Mouse (Mus musculus) adrenal gland, postnatal 14 days (tissue): ENCODE measurements at regions not wholly inside any gene's neighbourhood (a gene's known extent, or its start where the extent isn't known, plus 50 kb on each side); places are given as distances from the start of the nearest gene placed in this dataset.
A peak's percentile ranks its signal among the peaks of the same experiment; 100 is the strongest.

ENCODE experiments used
- DNase-seq: peaks from one replicate; pipeline ENCODE4 v3.0.0; 2021; ENCODE audit warnings: mixed read lengths

DNA sequence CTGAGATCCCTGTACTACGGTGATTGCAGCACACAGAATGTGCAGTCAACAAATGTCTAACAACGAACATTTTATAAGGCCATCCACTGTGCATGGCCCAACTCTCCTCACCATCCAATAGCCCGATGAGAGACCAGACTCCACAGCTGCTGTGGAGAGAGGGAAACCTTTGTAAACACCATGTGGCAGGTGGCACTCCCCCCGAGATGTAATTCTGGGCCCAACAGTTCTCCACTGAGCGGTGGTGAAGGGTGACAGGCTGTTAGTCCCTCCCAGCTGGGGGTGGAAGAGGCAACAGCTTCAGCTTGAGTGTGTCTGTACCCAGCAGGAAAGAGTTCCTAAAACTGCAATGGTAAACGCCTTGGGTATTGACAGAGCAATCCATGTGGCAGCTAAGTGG, 263.0 kb upstream of the Ppargc1a start:
- no peak for DNase-seq

GRCm38 (mm10) chr5:51830015-51830414, 262.5 kb upstream of the Ppargc1a start:
- no peak for DNase-seq

DNA sequence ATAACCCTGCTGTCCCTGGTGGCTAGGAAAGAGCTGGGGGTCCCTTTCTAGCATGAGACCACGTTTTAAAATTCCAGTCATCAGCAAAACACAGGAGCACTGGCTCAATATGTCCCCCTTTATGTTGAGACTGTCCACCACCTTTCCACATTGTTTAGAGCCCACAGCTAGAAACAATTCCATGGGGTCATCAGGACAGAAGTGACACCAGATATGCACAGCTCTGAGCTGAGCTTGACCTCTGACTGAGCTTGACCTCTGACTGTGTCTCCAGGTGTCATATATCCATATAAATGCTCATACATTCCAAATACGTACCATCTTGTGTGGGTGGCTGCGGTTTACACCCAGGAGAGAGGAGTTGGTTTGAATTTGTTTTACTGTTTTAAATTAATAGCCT, 262.1 kb upstream of the Ppargc1a start:
- DNase-seq, result no peak

- no peak for DNase-seq
Observed at GRCm38 (mm10) chr5:51829020-51829419, 261.5 kb upstream of the Ppargc1a start.

GRCm38 (mm10) chr5:51826269-51826668, 258.7 kb upstream of the Ppargc1a start:
- no peak for DNase-seq

DNA sequence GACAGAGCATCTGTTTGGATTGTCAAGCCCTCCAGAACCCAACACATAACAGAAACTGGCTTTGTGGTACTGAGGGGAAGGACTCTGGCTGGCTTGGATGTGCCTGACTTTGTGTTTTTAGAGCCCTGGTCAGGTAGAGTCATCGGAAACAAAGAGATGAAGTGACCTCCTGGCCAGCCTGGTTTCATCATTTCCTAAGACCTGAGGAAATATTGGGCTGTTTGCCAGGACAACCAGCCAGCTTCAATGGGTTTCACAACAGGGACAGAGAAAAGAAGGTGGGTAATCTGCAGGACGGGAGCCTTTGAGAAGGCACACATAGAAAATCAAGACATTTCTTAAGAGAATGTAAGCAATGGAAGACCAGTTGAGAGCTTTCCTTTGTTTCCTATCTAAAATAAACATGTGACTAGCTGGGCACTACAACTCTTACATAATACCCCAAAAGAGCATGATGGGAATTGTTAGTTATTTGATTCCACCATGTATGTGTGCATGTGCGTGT, 258.1 kb upstream of the Ppargc1a start:
- peak; percentile 35 for DNase-seq

DNA sequence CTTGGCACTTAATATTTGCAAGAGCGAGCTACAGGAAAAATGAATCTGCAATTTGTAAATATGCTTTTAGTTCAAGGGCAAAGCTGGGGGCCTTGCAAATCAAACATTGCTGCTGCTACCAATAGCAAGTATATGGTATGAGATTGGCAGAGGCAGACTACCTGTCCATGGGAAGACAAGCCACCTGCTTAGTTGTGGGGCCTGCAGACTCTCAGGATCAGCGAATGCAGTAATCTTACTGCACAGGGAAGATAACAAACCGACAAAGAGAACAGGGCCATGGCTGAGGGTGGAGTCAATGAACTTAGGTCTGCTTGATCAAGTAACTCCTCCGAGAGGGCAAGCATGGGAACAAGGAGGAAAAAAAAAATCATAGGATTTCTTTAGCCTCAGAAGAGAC, 257.2 kb upstream of the Ppargc1a start:
- no peak for DNase-seq

- no peak for DNase-seq
Observed at GRCm38 (mm10) chr5:51823657-51824056, 256.1 kb upstream of the Ppargc1a start.

- no peak for DNase-seq
Observed at GRCm38 (mm10) chr5:51816258-51816657, 248.7 kb upstream of the Ppargc1a start.

DNA sequence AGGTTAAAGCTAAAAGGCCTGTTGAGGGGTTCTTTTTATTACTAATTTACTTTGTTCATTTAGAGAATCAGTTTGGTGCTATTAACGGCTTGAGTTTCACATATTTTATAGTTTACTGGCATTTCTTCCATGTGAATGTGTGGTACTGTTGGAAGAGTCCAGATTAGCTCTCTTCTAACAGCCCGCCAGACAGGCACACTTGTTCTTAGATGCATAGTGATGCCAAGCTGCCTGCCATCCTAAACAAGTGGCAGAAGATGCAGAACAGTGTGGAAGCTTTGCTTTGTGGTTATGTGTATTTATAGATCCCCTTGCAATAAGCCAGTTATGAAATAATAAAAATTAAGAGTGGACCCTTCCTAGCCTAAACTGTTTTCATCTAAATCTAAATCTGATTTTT, 244.2 kb upstream of the Ppargc1a start:
- no peak for DNase-seq

GRCm38 (mm10) chr5:51801486-51801885, 234.0 kb upstream of the Ppargc1a start:
- no peak for DNase-seq

DNA sequence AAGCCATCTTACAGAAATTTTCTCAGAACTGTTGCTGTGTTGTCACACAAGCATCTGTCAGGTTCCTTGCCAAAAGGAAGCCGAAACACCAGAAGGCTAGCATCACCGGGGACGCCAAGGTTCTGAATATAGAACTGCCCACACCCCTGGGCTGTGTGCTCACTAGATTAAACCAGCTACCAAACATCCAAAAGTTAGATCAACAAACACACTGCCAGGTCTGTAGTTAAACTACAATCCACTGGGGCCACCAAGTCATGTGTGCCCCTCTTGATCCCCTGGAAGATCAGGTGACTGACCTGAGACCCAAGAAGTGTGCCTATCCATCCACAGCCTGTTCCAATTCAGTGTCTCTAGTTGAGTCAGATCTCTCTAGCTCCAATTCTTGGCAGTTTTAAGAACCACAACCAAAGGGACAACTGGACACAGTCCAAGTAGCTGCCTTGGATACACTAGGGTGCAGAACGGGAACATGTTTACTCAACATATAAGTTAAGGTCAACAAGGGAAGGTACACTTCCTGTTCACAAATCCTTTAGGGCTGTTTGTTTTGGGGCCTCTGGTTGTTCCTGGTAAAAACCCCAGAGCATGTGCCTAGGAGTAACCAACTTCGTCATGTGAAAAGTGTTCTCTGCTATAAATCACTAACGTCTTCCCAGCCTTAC, 232.0 kb upstream of the Ppargc1a start:
- DNase-seq, result peak; percentile 9

DNA sequence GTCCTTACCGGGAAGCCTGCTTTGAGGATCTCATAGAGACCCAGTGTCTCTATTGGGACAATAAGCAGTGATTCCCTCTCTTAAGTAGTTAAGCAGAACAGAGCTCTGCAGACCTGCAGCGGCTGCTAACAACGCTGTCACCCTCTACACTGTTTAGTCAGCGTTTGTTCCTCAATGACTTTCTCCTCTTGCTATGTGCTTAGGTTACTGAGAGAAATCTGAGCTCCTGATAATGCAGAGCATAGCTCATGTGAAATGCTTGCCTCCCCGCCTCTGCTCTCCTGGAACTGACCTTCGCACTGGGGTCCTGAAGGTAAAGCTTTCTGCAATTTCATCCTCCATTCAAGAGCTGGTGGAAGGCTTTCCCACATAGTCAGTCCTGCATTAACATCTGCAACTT, 226.6 kb upstream of the Ppargc1a start:
- no peak for DNase-seq

GRCm38 (mm10) chr5:51792950-51793349, 225.4 kb upstream of the Ppargc1a start:
- no peak for DNase-seq

DNA sequence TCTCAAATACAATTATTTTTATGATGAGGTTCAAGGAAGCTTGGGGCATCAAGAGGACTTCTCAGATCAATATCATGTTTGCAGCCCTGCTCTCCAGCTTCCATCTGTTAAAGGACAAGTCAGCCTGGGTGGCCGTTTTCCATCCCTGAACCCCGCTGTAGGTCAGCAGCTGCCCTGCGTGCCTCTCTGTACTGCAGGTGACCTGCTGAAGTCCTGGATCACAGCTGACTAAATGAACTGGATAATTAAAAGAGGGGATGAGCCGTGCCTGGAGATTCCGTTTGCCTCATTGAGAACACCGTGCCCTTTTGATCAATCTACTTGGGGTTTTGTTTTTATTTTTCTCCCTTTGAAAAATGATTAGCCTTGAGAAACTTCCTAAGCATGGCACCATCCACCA, 221.2 kb upstream of the Ppargc1a start:
- no peak for DNase-seq

DNA sequence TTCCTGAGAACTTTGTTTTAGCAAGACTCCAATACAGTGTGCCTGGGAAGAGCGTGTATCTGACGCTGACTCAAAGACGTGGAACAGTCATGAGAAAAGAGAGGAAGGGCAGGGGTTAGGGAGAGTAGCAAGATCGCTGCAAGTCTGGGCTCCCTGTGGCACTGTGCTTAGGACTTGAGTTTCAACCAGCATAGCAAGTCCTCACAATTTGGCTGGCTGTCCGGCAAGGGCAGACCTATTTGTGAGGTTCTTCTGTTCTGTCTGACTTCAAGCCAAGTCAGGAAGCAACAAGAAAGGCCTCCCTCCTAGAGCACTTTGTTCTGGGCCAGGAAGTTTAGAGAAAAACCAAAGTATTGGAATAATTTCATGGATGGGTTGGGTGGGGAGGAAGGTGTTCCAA, 216.0 kb upstream of the Ppargc1a start:
- no peak for DNase-seq

DNA sequence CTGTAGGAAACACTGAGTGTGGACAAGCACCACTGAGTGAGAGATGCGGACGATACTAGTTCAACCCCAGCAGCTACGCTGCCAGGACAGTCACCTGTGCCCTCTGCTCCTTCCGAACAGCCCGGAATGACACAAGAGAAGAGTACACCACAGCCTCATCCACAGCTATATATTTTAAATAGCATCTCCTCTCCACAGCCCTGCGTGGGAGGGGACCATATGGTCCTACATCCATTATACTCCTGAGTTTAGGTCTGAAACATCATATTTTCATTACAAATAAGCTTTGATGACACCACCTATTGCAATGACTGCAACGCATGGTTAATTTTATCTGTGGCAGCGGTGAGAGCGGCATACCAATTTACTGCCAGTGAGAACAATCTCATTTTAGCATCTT, 215.6 kb upstream of the Ppargc1a start:
- DNase-seq, result no peak

DNA sequence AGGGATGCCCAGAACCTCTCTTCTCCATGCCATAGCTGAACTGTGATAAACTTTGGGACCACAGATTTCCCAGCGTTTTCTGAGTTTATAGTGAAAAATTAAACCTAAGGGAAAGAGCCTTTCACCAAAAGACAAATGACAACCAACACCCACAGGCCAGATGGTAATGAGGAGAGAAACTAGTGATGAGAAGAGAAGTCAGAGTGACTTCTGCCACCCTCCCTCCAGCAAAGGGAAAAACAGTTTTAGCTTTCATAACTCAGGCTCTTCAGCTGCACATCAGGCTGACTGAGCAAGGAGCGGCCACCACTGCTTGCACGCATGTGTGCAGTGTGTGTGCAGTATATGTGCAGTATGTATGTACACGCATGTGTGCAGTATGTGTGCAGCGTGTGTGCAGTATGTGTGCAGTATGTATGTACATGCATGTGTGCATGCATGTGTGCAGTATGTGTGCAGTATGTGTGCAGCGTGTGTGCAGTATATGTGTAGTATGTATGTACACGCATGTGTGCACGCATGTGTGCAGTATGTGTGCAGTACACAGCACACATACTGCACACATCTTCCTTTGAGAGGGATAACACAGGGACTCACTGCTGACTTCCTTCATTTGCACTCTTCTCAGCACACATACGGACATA, 208.1 kb upstream of the Ppargc1a start:
- DNase-seq, result no peak

- DNase-seq, result no peak
Observed at GRCm38 (mm10) chr5:51771655-51772054, 204.1 kb upstream of the Ppargc1a start.

DNA sequence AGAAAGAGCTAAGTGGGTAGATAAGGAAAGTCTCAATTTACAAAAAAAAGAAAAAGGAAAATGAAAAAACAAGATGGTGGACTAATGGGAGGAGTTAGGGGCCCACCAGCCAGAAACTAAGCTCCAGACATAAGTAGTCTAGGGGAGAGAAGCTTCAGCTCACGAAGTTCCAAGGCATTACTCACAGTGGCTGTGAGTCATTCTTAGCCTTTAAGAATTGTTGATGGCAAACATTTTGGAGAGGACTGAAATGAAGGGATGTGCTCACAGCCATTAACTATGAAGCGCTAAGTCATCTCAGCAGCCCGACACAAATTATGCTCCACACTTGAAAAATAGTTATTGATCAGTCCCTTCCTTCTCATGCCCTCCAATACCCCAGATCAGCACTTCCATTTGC, 198.6 kb upstream of the Ppargc1a start:
- DNase-seq, result no peak

- DNase-seq, result no peak
Observed at GRCm38 (mm10) chr5:51764416-51764815, 196.9 kb upstream of the Ppargc1a start.

DNA sequence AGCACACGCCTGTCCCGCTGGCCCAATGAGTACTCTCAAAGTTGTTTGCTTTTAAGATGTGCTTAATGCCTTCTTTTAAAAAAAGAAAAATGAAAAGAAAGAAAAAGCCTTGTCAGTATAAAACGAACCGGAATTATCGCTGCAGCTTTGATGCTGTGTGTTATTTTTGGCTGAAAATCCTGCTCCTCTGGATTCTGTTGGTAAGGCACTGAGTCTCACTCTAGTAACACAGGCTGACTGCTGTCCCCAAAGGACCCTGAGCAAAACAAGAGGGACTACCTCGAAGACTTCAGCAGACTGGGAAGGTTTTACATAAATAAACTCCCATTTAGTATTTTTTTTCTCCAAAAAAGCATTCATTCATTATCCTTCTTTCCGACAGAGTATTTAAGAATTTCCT, 196.1 kb upstream of the Ppargc1a start:
- DNase-seq, result no peak

DNA sequence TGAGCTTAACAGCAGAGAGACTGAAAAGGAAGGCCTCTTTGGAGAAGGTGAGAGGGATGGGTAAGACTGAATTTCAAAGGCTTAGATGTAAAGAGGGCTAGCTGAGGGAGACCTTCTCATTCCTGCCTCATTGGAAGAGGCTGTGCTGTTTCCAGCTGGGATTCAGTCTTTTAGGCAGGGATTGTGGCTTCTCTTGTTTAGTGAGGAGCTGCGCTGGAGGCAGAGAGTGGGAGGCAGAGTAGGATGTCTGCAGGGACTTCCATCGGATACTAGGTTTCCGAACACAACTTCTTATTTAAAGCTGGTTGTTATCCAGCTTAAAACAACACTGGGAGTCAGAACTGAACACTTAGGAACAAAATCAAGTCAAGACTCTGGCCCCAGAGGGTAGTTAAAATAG, 194.8 kb upstream of the Ppargc1a start:
- DNase-seq, result no peak

DNA sequence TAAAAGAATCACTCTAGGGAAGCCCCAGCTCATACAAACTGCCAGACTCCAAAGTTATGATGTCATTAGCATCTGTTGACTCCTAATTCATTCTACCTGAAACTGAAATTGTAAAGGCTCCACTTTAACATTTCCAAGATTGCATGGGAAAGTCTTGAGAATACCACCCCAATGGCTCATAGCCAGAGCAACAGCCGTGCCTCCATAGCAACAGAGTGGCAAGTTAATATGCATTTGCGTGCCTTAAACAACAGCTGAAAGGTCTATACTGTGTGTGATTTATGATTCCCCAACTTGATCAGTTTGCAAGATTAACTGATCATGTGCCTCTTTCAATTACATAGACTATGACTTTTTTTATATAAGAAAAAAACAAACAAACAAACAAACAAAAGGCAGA, 190.8 kb upstream of the Ppargc1a start:
- no peak for DNase-seq
